Mouse (Mus musculus) C3H10T1/2 (cell line): ENCODE results near the gene Olfr1431. TPM values are rescaled to one million over a fixed set of nuclear protein-coding genes. Genes with fewer than 3 reads are reported as not detected.

Experiments used
- polyA plus RNA-seq, 2 experiments: library from polyadenylated mRNA; unstranded; fragments of >200 nt; fragmentation: generic; extraction: Trizol; gene quantifications; one replicate each; pipeline ENCODE4 v1.2.1; 2012; ENCODE audit warnings: missing spikeins in 2 of 2

Olfr1431 gene
- polyA plus RNA-seq: not detected

DNA sequence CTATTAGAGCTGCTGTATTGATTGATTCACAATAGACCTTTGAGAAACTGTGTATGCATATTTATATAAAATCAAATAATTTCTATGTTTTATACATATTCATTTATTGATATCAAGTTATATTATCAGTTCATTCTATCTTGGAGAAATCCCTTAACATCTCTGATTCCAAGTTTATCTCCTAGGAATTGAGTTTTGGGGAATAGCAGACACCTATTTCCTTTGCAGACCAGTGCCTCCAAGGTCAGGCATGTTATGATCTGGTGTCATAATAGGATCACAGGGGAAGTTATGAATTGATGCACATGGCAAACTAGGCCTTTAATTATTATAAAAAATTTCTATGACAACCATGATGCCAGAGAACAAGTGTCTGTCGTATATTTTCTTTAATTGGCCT lies at the start of gene Olfr1431:
Gene Olfr1431, plus strand, starts transcription at position 301 of the 400 bp plus-strand sequence.

DNA sequence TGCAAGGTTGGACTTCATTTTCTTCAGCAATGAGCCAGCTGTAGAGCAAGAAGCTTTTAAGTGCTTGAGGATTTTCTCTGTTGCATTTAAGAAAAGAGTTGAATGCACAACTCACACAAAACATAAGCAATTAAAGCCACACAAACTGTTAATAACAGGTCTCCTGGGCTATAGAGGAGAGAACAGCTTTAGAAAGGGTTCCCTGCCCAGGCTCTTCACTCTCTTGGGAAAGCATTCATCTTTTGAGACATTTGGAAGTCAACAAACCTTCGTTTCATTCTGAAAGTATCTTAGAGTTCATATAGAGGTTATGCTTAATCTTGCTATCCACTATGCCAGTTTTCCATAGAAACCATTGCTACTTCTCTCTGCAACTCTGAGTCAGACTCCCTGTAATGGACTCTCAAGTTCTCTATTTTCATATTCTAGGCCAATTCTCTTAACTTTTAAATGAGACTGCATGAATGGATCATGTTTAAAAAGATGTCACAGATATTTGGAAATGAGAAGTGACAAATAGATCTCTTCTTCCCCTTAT lies 30.3 kb upstream of the Olfr1431 start, which contains the start of gene Olfr1555-ps1:
Gene Olfr1555-ps1, minus strand, starts transcription at position 51 of the 538 bp plus-strand sequence.

DNA sequence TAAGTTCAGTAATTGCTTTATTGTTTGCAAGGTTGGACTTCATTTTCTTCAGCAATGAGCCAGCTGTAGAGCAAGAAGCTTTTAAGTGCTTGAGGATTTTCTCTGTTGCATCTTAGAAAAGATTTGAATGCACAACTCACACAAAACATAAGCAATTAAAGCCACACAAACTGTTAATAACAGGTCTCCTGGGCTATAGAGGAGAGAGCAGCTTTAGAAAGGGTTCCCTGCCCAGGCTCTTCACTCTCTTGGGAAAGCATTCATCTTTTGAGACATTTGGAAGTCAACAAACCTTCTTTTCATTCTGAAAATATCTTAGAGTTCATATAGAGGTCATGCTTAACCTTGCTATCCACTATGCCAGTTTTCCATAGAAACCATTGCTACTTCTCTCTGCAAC lies 32.1 kb downstream of the Olfr1431 start, which contains the start of gene Olfr1432:
Gene Olfr1432, minus strand, starts transcription at position 101 of the 400 bp plus-strand sequence.

GRCm38 (mm10) chr19:12241559-12241958 lies 41.1 kb downstream of the Olfr1431 start, which contains the start of gene Olfr262:
Gene Olfr262 (minus strand): TSS chr19:12241659.

GRCm38 (mm10) chr19:12260732-12261131 lies 60.3 kb downstream of the Olfr1431 start, which contains the start of gene Olfr235:
Gene Olfr235 (plus strand): TSS chr19:12261032.

Other genes starting within 250 kb of the Olfr1431 start
- 10 to 100 TPM in 1 of 2 experiments, 1 to 10 TPM in 1; 2.2 to 19.9 TPM for gene Osbp, start 234.7 kb upstream of the Olfr1431 start, polyA plus RNA-seq
- under 1 TPM in 1 of 2 experiments, not detected in 1; 0.02 TPM for gene Olfr1423, start 159.3 kb upstream of the Olfr1431 start, polyA plus RNA-seq
- gene Olfr1424, start 138.0 kb upstream of the Olfr1431 start, polyA plus RNA-seq: not detected
- not detected for gene Olfr1425, start 122.9 kb upstream of the Olfr1431 start, polyA plus RNA-seq
- gene Olfr1426, start 108.6 kb upstream of the Olfr1431 start, polyA plus RNA-seq: not detected
- not detected for gene Olfr1427, start 97.3 kb upstream of the Olfr1431 start, polyA plus RNA-seq
- not detected for gene Olfr1428, start 84.7 kb upstream of the Olfr1431 start, polyA plus RNA-seq
- gene Olfr76, start 77.4 kb upstream of the Olfr1431 start, polyA plus RNA-seq: not detected
- gene Olfr1555-ps1, start 30.5 kb upstream of the Olfr1431 start, polyA plus RNA-seq: not detected
- not detected for gene Olfr1432, start 32.0 kb downstream of the Olfr1431 start, polyA plus RNA-seq
- not detected for gene Olfr262, start 41.0 kb downstream of the Olfr1431 start, polyA plus RNA-seq
- gene Olfr235, start 60.4 kb downstream of the Olfr1431 start, polyA plus RNA-seq: not detected
- not detected for gene Olfr1434, start 79.2 kb downstream of the Olfr1431 start, polyA plus RNA-seq
- gene Olfr1436, start 98.5 kb downstream of the Olfr1431 start, polyA plus RNA-seq: not detected
- gene Olfr1437, start 124.5 kb downstream of the Olfr1431 start, polyA plus RNA-seq: not detected
- not detected for gene Olfr1438-ps1, start 135.3 kb downstream of the Olfr1431 start, polyA plus RNA-seq
- not detected for gene Olfr1440, start 186.6 kb downstream of the Olfr1431 start, polyA plus RNA-seq
- gene Olfr1441, start 216.8 kb downstream of the Olfr1431 start, polyA plus RNA-seq: not detected
- gene Pfpl, start 227.3 kb downstream of the Olfr1431 start, polyA plus RNA-seq: not detected